Mouse (Mus musculus) limb, embryonic 14.5 days (tissue): ENCODE data around the gene Nfe2l2. TPM values are rescaled to one million over a fixed set of nuclear protein-coding genes. Genes with fewer than 3 reads are reported as not detected.
A peak's percentile ranks its signal among the peaks of the same experiment; 100 is the strongest.

Experiments
- ATAC-seq: fragments of 200-750 bp; cut with Nextera tagmentation; 2 replicates; pipeline ENCODE4 v1.8.0; 2017; ENCODE audit warnings: low read depth, moderate number of reproducible peaks, moderate TSS enrichment; ENCODE audit not compliant: low FRiP score
- DNase-seq: peaks from one replicate; pipeline ENCODE4 v3.0.0-alpha.2; 2015; ENCODE audit warnings: low spot score
- H3K27ac ChIP-seq: fragments of 300-500 bp; sonication (generic); replicated peaks from 2 replicates; pipeline ENCODE4 v1.5.1; 2014; ENCODE audit warnings: low read depth, mild to moderate bottlenecking, low read length, moderate library complexity, mixed read lengths
- H3K27me3 ChIP-seq: fragments of 300-500 bp; sonication (generic); 2 replicates; pipeline ENCODE4 v1.6.1; 2014; ENCODE audit warnings: low read length, mixed read lengths; ENCODE audit not compliant: control insufficient read depth, insufficient read depth
- H3K36me3 ChIP-seq: fragments of 300-500 bp; sonication (generic); 2 replicates; pipeline ENCODE4 v1.6.1; 2014; ENCODE audit warnings: mild to moderate bottlenecking, low read length, moderate library complexity, mixed read lengths; ENCODE audit not compliant: control insufficient read depth, insufficient read depth
- H3K4me1 ChIP-seq: fragments of 300-500 bp; sonication (generic); 2 replicates; pipeline ENCODE4 v1.6.1; 2014; ENCODE audit warnings: antibody characterized with exemption, low read length, mixed read lengths; ENCODE audit not compliant: control insufficient read depth, insufficient read depth
- H3K4me2 ChIP-seq: fragments of 300-500 bp; sonication (generic); replicated peaks from 2 replicates; pipeline ENCODE4 v1.6.1; 2014; ENCODE audit warnings: low read depth, mild to moderate bottlenecking, low read length, moderate library complexity; ENCODE audit not compliant: severe bottlenecking
- H3K4me3 ChIP-seq: fragments of 300-500 bp; sonication (generic); replicated peaks from 2 replicates; pipeline ENCODE4 v1.5.1; 2014; ENCODE audit warnings: low read length
- H3K9ac ChIP-seq: fragments of 300-500 bp; sonication (generic); 2 replicates; pipeline ENCODE4 v1.6.1; 2014; ENCODE audit warnings: mild to moderate bottlenecking, low read depth, low read length, moderate library complexity; ENCODE audit not compliant: severe bottlenecking
- H3K9me3 ChIP-seq: fragments of 300-500 bp; sonication (generic); 2 replicates; pipeline ENCODE4 v1.6.1; 2016; ENCODE audit warnings: low read length; ENCODE audit not compliant: control insufficient read depth
- POLR2A ChIP-seq: fragments of 200-500 bp; IDR thresholded peaks from 2 replicates; pipeline ENCODE4 v1.8.0; 2012; ENCODE audit warnings: inconsistent platforms, mild to moderate bottlenecking, moderate library complexity, borderline replicate concordance; ENCODE audit not compliant: insufficient read depth, insufficient read length; ENCODE audit errors: extremely low read depth
- WGBS: fragments of 180-500 bp; shearing (Covaris S2); extraction: QIAGEN DNeasy Blood & Tissue Kit; methylation state at CpG from one replicate; pipeline ENCODE4 v1.1.7; 2014; 5-methylcytosine and 5-hydroxymethylcytosine counted together
- polyA plus RNA-seq, 2 experiments: library from polyadenylated mRNA; depleted of rRNA in 1 of 2; stranded (reverse) in 1 of 2; unstranded in 1 of 2; fragments of >200 nt; fragmentation: Nextera tagmentation in 1 of 2; extraction: Ambion mirVana in 1 of 2; gene quantifications; 2 replicates each; pipeline versions ENCODE4 v1.2.1 to v1.2.3; 2012 to 2014

Nfe2l2 gene
- polyA plus RNA-seq, 2 experiments: 32.5 to 37.6 TPM

DNA sequence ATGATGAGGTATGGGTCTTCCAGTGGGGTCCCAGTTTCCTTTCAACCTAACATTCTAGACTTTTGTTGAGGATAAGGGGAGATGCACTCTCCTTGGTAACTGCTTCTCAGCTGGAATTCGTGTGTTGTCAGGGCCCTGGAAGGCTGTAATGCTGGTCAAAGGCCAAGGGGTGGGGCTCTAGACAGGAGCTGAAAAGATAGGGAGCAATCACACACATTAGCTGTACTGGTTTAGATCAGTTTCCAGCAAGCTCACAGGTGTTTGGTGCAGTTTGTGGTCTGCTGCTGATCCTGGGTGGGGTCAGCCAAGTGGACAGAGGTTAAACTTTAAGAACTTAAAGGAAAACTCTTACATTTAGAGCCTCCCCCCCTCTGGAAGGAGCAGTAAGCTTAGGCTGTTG, 3.0 kb upstream of the Nfe2l2 start:
- TF ChIP-seq POLR2A: no peak
- no peak for ATAC-seq
- H3K9me3 ChIP-seq: 0 out of 2 replicates have a peak, but pooled peaks cover 3% of the 10 kb centered on the region
- H3K27me3 ChIP-seq: no peaks in the 10 kb centered on the region
- 36% methylated on average over 1 of the region's 1 CpGs for WGBS
- H3K4me1 ChIP-seq: peaks cover 6% of the 10 kb centered on the region; the same call in 1 of the 2 replicates
- H3K36me3 ChIP-seq: no peaks in the 10 kb centered on the region
- DNase-seq: no peak
- H3K4me3 ChIP-seq: no peak overlapping the region
- no peak overlapping the region for H3K9ac ChIP-seq
- H3K4me2 ChIP-seq: no peak overlapping the region
- no peak overlapping the region for H3K27ac ChIP-seq

DNA sequence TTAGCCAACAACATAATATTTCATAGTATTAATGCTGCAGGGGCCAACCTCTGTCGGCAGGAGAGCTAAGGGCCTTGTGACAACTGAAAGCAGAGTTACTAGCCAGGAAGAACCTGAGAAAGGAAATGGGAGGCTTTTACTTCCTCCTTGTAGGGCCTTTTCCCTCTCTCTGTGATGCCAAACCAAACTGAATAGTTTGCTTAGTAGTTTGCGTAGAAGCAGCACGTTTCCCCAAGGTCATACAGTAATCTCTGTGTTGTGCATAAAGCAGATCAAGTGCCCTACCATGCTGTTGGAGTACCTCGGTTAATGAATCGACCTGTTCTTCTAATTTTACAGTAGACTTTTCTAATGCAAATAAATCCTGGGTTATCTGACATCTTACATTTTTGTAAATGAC, 2.0 kb upstream of the Nfe2l2 start:
- H3K9me3 ChIP-seq: 0 out of 2 replicates have a peak, but pooled peaks cover 3% of the 10 kb centered on the region
- H3K4me1 ChIP-seq: peaks cover 15% of the 10 kb centered on the region
- H3K9ac ChIP-seq: no peak overlapping the region
- TF ChIP-seq POLR2A: no peak
- H3K36me3 ChIP-seq: no peaks in the 10 kb centered on the region
- H3K4me2 ChIP-seq: no peak overlapping the region
- DNase-seq (no peak), ATAC-seq (no peak)
- 69% methylated on average over 5 of the region's 5 CpGs for WGBS
- no peak overlapping the region for H3K4me3 ChIP-seq
- H3K27ac ChIP-seq: no peak overlapping the region
- no peaks in the 10 kb centered on the region for H3K27me3 ChIP-seq

DNA sequence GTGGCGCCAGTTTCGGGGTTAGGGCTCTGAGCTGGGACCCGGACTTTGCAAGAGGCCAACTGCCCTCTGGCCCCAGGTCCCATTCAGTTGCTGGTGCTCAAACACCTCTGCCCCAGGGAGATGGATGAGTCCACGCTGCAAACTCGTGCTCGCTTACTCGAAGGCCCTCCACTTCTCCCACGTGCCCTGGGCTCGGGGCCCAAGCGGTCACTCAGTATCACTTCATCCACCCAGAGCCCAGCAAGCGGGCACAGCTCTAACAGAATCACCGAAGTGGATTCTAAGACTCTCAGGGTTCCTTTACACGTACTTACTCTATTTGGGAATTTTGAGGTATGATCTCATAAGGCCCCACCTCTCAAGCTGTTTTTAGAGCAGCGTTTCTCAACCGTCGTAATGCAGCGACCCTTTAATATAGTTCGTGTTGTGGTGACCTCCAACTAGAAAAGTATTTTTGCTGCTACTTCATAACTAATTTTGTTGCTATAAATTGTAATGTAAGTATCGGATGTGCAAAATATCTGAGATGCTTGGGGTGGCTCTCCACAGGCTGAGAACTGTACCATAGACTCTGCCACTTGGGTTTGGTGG, 816 bp upstream of the Nfe2l2 start:
- 15% methylated on average over 19 of the region's 19 CpGs for WGBS
- no peak for ATAC-seq
- DNase-seq: no peak

DNA sequence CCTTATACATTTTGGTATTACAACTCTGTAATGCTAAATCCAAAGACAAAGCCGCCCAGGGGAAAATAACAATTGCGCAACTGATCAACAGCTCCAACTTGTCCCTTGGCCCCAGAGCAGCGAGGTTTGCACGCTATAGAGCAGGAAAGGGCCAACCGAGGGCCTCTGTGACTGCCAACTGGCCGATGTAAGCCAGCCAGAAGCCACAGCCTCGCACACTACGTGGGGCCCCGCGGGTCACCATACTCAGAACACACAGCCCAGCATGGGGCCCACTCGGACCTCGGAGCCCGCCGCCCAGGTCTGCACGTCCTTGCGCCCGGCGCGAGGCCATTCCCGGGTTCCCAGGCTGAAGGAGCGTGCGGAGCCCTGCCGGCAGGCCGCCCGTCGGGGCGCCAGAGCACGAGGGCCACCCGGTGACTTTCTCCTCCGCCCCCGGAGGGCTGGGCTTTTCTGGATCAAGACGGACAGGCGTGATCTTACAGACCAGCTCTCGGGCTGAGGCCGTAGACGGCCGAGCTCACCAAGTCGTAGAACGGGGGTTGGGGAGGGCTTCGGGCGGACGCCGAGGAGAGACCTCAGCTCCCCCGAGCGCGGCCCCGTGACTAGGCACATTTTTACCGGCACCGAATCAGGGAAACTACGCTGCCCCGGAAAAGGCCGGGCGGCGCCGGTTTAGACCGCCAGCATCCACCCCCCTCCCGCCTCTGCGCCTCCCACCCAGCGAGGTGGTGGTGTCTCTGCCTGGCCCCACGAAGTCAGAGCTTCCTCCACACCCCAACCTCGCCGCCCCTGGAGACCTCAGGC, 863 bp downstream of the Nfe2l2 start:
- peak overlapping the region; percentile 93 for H3K27ac ChIP-seq
- H3K9ac ChIP-seq: peak overlapping the region; percentile 85
- ATAC-seq (peak; percentile 65), DNase-seq (peak; percentile 94)
- WGBS: under 1% methylated on average over 54 of the region's 62 CpGs
- TF ChIP-seq POLR2A: no peak
- peak overlapping the region; percentile 83 for H3K4me3 ChIP-seq
- no peaks in the 10 kb centered on the region for H3K9me3 ChIP-seq
- H3K27me3 ChIP-seq: no peaks in the 10 kb centered on the region
- peak overlapping the region; percentile 78 for H3K4me2 ChIP-seq
- no peaks in the 10 kb centered on the region for H3K36me3 ChIP-seq
- H3K4me1 ChIP-seq: peaks cover 25% of the 10 kb centered on the region

More for the DNA sequence above, 816 bp upstream of the Nfe2l2 start:
- Histone ChIP-seq H3K27ac (peak overlapping the region; percentile 93), H3K9ac (peak overlapping the region; percentile 85), H3K9me3 (0 out of 2 replicates have a peak, but pooled peaks cover 3% of the 10 kb centered on the region), H3K4me3 (peak overlapping the region; percentile 83), H3K4me2 (peak overlapping the region; percentile 78), H3K36me3 (no peaks in the 10 kb centered on the region), H3K27me3 (no peaks in the 10 kb centered on the region), H3K4me1 (peaks cover 21% of the 10 kb centered on the region)
- TF ChIP-seq POLR2A: no peak

DNA sequence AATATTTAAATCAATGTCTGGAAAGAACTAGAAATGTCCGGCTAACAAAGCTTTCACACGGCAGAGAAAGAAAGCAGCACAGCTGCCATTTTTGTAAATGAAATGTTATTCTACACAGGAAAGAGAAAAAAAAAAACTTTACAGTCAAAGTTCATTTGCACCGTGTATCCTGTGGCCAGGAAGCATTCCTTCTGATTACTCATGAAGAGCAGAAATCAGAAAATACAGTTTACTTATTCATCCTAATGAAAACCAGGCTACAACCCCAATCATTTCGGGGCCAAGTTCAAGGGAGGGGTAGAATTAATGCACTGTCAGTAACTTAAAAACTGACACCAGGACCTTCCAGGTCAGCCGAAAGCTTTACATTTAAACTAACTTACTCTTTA, 1.9 kb downstream of the Nfe2l2 start:
- no peak for ATAC-seq
- Histone ChIP-seq H3K9me3 (no peaks in the 10 kb centered on the region), H3K27ac (peak overlapping the region; percentile 93; the same call in 1 of the 2 replicates), H3K27me3 (no peaks in the 10 kb centered on the region), H3K36me3 (no peaks in the 10 kb centered on the region), H3K4me1 (peaks cover 26% of the 10 kb centered on the region), H3K4me3 (peak overlapping the region; percentile 83), H3K4me2 (peak overlapping the region; percentile 78), H3K9ac (peak overlapping the region; percentile 85; the same call in 1 of the 2 replicates)
- WGBS: 19% methylated on average over 5 of the region's 5 CpGs
- DNase-seq: no peak
- no peak for TF ChIP-seq POLR2A
